Mouse (Mus musculus) megakaryocyte-erythroid progenitor cell, adult 5-6 weeks (primary cell): ENCODE results near the gene Slain2. TPM values are rescaled to one million over a fixed set of nuclear protein-coding genes. Genes with fewer than 3 reads are reported as not detected.

Source experiments
- ATAC-seq: replicated peaks from 2 replicates; pipeline ENCODE4 v1.8.0; 2016; ENCODE audit warnings: mild to moderate bottlenecking, inconsistent platforms; ENCODE audit not compliant: severe bottlenecking, poor library complexity, low FRiP score, low TSS enrichment
- total RNA-seq, 2 experiments: library from RNA; stranded (forward) in 1 of 2; stranded (reverse) in 1 of 2; fragments of 200-1000, 215-1000 nt in 1 of 2; fragments of >200 nt in 1 of 2; fragmentation: Nextera tagmentation in 1 of 2; gene quantifications; 2 replicates each; pipeline ENCODE4 v1.2.3; 2014 to 2017

The Slain2 gene
- total RNA-seq, 2 experiments from 2014 or later = 19.6 to 34.4 TPM

- ATAC-seq = no peak
Measured at GRCm38 (mm10) chr5:72897998-72898397, 16.1 kb upstream of the Slain2 start.

GRCm38 (mm10) chr5:72899255-72899654, 14.8 kb upstream of the Slain2 start:
- no peak for ATAC-seq

GRCm38 (mm10) chr5:72901866-72902265, 12.2 kb upstream of the Slain2 start:
- no peak for ATAC-seq

GRCm38 (mm10) chr5:72902312-72902711, 11.8 kb upstream of the Slain2 start:
- ATAC-seq = no peak

DNA sequence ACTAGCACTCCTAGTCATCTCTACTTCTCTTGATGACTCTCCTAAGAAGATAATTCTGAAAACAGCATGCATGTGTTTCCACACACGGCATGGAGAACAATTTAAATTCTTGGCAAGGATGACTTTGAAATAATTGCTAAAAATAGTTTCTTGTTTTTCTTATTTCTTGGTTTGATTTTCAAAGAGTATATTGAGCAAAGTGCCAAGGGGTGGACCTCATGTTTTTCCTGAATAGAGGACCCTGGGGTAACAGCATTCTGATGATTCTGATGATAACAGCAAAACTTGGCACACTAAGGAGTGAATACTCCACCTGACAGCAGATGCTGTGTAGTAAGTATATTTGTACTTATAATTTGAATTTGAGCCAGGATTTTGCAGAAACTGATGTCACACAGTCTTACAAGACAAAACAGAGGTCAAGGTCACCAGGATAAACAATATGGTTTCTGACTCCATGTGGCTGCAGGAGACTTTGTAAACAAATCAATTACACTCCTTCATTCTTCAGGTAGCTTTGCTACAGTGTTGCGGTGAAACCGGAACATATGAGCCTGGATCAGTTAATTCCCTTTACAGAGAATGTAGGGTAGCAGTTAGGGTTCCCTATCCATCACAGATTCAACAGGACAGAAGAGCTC, 11.1 kb upstream of the Slain2 start:
- ATAC-seq = no peak

DNA sequence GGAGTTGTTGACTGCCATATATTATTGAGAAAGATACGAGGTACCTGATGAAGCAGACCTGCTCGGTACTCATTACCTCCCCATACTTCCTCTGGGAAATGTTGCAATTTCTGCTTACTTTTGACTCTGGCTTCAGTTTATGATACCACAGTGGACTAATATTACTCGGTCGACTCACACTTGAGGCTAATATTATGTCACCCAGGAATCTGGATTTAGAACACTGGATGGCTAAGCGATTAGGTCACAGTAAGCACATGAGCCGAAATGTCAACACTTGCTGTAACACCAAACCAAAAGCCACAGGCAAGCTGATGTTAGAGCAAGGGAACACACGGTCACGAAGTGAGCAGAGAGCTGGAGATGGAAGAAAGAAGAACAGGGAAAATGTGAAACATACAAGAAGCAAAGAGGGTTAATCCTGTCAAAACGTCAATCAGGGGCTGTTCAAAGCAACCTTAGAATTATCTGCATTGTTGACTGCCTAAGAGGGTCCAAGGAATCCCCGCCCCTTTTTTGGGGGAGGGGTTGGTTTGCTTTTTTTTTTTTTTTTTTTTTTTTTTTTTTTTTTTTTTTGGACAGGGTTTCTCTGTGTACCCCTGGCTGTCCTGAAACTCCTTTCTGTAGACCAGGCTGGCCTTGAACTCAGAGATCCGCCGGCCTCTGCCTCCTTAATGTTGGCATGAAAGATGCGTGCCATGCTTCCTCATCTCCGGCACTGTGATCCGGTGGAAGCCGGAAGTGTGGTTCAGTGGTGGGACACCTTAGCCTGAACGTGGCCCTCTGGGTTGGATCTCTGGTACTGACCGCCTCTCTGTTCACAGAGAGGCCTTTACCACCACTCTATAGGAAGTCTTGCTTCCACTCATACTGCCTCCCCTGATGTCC, 9.0 kb upstream of the Slain2 start:
- ATAC-seq = no peak

DNA sequence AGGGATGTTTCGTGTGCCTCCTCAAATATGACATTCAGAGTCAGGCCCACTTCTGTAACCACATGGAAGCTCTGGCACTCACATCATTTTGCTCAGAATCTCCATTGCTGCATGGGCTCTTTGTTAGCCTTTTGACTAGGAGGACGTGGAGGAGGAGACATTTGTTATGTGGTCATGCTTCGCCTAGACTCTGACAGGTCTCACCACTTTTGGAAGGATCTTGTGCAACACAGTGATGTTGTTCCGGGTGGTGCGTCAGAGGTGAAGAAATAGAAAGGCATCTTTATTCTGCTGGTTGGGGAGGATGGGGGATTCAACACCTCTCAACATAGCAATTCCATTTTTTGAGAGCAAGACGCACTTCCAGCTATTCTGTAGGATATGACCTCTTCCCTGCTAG, 6.7 kb upstream of the Slain2 start:
- no peak for ATAC-seq

- ATAC-seq = peak; percentile 60
Measured at GRCm38 (mm10) chr5:72908324-72908936, 5.7 kb upstream of the Slain2 start.

GRCm38 (mm10) chr5:72909363-72909762, 4.7 kb upstream of the Slain2 start:
- ATAC-seq = 0 out of 2 replicates have a peak, but pooled peaks have one; percentile 35

DNA sequence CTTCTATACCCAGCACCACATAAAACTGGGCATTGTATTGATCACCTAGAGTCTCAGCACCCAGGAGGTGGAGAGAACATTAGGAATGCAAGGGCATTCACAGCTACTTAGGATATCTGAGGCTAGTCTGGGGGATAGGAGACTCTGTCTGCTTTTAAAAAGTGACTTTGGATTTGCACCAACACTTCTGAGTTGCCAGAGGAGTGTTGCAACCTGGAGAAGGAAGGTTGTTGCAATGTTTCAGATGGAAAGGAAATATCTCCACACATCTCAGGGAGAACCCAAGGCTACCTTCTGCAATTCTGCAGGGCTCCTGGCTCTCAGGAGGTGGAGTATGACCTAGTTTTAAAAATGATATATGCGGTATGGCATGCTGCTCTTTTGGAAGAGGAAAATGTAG, 3.7 kb upstream of the Slain2 start:
- no peak for ATAC-seq

- ATAC-seq = no peak
Measured at GRCm38 (mm10) chr5:72911284-72911683, 2.8 kb upstream of the Slain2 start.

DNA sequence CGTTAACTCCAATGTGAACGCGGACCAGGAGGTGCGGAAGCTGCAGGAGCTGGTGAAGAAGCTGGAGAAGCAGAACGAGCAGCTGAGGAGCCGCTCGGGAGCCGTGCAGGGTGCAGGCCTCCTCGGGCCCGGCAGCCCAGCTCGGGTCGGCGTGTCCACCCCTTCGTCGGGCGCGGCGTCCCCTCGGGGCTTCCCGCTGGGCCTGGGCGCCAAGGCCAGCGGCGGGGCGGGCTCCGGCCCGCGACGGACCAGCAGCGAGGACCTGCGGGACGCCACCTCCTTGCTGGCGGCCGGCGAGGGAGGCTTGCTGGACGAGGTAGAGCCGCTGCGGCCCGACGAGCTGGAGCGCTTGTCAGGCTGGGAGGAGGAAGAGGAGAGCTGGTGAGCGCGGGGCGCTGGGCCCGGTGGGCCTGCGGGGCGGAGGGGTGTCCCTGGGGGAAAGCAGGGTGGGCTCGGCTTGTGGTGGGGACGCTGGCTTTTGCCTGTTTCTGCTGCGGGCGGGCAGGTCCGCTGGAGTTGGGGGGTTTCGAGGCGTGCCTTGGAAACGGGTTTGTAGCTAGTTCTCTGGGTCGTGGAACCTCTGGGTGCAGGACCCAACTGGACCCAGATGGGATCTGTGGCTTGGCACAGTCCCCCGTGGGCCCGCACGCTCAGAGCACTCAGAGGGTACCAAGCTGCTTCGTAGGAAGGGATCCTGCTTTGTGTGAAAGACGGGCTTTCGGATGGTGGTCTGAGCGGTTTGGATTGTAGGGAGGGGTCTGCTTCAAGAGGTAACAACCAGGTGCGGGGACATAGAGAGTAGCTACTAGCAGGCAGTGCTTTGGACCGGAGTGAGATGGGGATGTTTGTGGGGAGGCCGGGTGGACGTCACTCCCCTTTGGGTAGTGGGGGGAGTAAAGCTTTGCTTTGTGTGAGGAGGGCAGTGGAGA, 793 bp downstream of the Slain2 start:
- ATAC-seq = no peak; the same call in 1 of the 2 replicates

GRCm38 (mm10) chr5:72916048-72916447, 1.9 kb downstream of the Slain2 start:
- no peak for ATAC-seq

GRCm38 (mm10) chr5:72916851-72917250, 2.7 kb downstream of the Slain2 start:
- ATAC-seq = no peak

- no peak for ATAC-seq
Measured at GRCm38 (mm10) chr5:72920416-72920815, 6.3 kb downstream of the Slain2 start.

GRCm38 (mm10) chr5:72921171-72921570, 7.1 kb downstream of the Slain2 start:
- no peak for ATAC-seq

- ATAC-seq = no peak
Measured at GRCm38 (mm10) chr5:72922796-72923195, 8.7 kb downstream of the Slain2 start.

GRCm38 (mm10) chr5:72927074-72927473, 13.0 kb downstream of the Slain2 start:
- ATAC-seq = no peak

DNA sequence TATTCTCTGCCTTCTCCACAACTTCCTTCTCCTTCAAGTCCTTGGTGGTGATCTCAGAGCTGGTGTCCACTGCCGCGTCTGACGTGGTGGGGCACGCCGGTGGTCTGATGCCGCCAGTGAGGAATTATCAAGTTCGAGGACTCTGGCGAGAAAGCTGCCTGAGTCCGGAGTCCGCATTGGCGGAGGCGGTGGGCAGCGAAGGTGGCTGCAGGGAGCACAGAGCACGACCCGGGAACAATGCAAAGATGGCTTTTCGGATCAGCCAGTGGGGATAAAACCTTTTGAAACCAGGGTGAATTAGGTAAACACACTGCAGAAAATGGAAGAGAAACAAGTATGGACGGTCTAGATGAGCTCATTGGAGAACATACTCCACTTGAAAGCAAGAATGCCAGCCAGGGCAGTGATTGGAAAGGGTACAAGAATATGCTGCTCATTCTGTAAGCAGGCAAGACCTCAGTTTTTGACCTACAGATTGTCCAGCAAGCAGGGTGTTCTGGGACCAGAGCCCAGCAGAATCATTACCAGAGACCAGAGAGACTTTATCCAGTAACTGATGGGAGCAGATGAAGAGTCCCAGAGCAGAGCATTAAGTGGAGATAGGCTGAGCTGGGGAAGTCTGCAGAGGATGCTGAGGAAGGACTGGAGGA, 19.0 kb downstream of the Slain2 start:
- no peak for ATAC-seq
